Mouse (Mus musculus) forebrain, embryonic 13.5 days (tissue): ENCODE measurements around the gene Zbtb41. TPM values are rescaled to one million over a fixed set of nuclear protein-coding genes. Genes with fewer than 3 reads are reported as not detected.

Experiments used
- ATAC-seq: fragments of 200-750 bp; cut with Nextera tagmentation; 2 replicates; pipeline ENCODE4 v1.8.0; 2017
- H3K27ac ChIP-seq: fragments of 300-500 bp; sonication (generic); 2 replicates; pipeline ENCODE4 v1.5.1; 2015; ENCODE audit warnings: inconsistent platforms, mild to moderate bottlenecking, moderate library complexity
- H3K27me3 ChIP-seq: fragments of 300-500 bp; sonication (generic); 2 replicates; pipeline ENCODE4 v1.6.1; 2015; ENCODE audit warnings: mild to moderate bottlenecking, inconsistent platforms
- H3K36me3 ChIP-seq: fragments of 300-500 bp; sonication (generic); 2 replicates; pipeline ENCODE4 v1.6.1; 2015; ENCODE audit warnings: mild to moderate bottlenecking, inconsistent platforms; ENCODE audit not compliant: poor library complexity, severe bottlenecking
- H3K4me1 ChIP-seq: fragments of 300-500 bp; sonication (generic); 2 replicates; pipeline ENCODE4 v1.6.1; 2015; ENCODE audit warnings: inconsistent platforms
- H3K4me2 ChIP-seq: fragments of 300-500 bp; sonication (generic); 2 replicates; pipeline ENCODE4 v1.6.1; 2015; ENCODE audit warnings: inconsistent platforms, mild to moderate bottlenecking, moderate library complexity
- H3K4me3 ChIP-seq: fragments of 300-500 bp; sonication (generic); 2 replicates; pipeline ENCODE4 v1.5.1; 2015; ENCODE audit warnings: mild to moderate bottlenecking, inconsistent platforms
- H3K9ac ChIP-seq: fragments of 300-500 bp; sonication (generic); 2 replicates; pipeline ENCODE4 v1.6.1; 2015; ENCODE audit warnings: mild to moderate bottlenecking, inconsistent platforms
- H3K9me3 ChIP-seq: fragments of 300-500 bp; sonication (generic); replicated peaks from 2 replicates; pipeline ENCODE4 v1.6.1; 2016; ENCODE audit warnings: inconsistent platforms
- WGBS: fragments of 180-500 bp; shearing (Covaris S2); methylation state at CpG from one replicate; pipeline ENCODE4 v1.1.7; 2015; 5-methylcytosine and 5-hydroxymethylcytosine counted together
- polyA plus RNA-seq: library from polyadenylated mRNA; unstranded; fragments of >200 nt; fragmentation: Nextera tagmentation; extraction: Ambion mirVana; gene quantifications from 2 replicates; pipeline ENCODE4 v1.2.1, GENCODE M21; 2015

Gene Zbtb41
- polyA plus RNA-seq, 1 experiment from 2014 or later: 13.4 TPM

- Histone ChIP-seq H3K4me1 (no peaks in the 10 kb centered on the region), H3K4me3 (no peak overlapping the region), H3K36me3 (peaks cover 49% of the 10 kb centered on the region), H3K27ac (no peak overlapping the region), H3K4me2 (no peak overlapping the region), H3K9me3 (no peaks in the 10 kb centered on the region), H3K27me3 (no peaks in the 10 kb centered on the region), H3K9ac (no peak overlapping the region)
- WGBS: 64% methylated on average over 3 of the region's 3 CpGs
- no peak for ATAC-seq
Measured at GRCm38 (mm10) chr1:139494630-139495029, 72.5 kb downstream of the Zbtb41 start.

GRCm38 (mm10) chr1:139495408-139495807 lies 73.3 kb downstream of the Zbtb41 start:
- Histone ChIP-seq H3K36me3 (peaks cover 42% of the 10 kb centered on the region), H3K27me3 (no peaks in the 10 kb centered on the region), H3K27ac (no peak overlapping the region), H3K4me3 (no peak overlapping the region), H3K9me3 (no peaks in the 10 kb centered on the region), H3K4me2 (no peak overlapping the region), H3K9ac (no peak overlapping the region), H3K4me1 (no peaks in the 10 kb centered on the region)
- no peak for ATAC-seq
- WGBS: 90% methylated on average over 2 of the region's 2 CpGs

GRCm38 (mm10) chr1:139496212-139496611 lies 74.1 kb downstream of the Zbtb41 start:
- Histone ChIP-seq H3K36me3 (peaks cover 36% of the 10 kb centered on the region), H3K9ac (no peak overlapping the region), H3K4me2 (no peak overlapping the region), H3K4me3 (no peak overlapping the region), H3K27me3 (no peaks in the 10 kb centered on the region), H3K4me1 (no peaks in the 10 kb centered on the region), H3K27ac (no peak overlapping the region), H3K9me3 (no peaks in the 10 kb centered on the region)
- 91% methylated on average over 3 of the region's 3 CpGs for WGBS
- ATAC-seq: no peak

GRCm38 (mm10) chr1:139499751-139500150 lies 77.7 kb downstream of the Zbtb41 start:
- no peak for ATAC-seq
- H3K9me3 ChIP-seq: no peaks in the 10 kb centered on the region
- no peak overlapping the region for H3K27ac ChIP-seq
- H3K9ac ChIP-seq: no peak overlapping the region
- no peak overlapping the region for H3K4me2 ChIP-seq
- no peaks in the 10 kb centered on the region for H3K4me1 ChIP-seq
- no peak overlapping the region for H3K4me3 ChIP-seq
- peaks cover 8% of the 10 kb centered on the region; the same call in 1 of the 2 replicates for H3K36me3 ChIP-seq
- no peaks in the 10 kb centered on the region for H3K27me3 ChIP-seq

- Histone ChIP-seq H3K4me2 (no peak within 1 kb of the TSS), H3K27ac (no peak within 1 kb of the TSS), H3K9ac (no peak within 1 kb of the TSS), H3K9me3 (no peaks in the 10 kb centered on the region), H3K27me3 (no peaks in the 10 kb centered on the region), H3K36me3 (no peaks in the 10 kb centered on the region), H3K4me1 (no peaks in the 10 kb centered on the region), H3K4me3 (no peak within 1 kb of the TSS)
- ATAC-seq: no peak
- WGBS: 91% methylated on average over 3 of the region's 3 CpGs
Measured at GRCm38 (mm10) chr1:139501258-139501752, 79.2 kb downstream of the Zbtb41 start, which contains the start of gene F13b. Gene F13b (plus strand): TSS chr1:139501702.

Other genes starting within 250 kb of the Zbtb41 start
- 2.5 TPM in 2 replicates for gene Crb1, start 45.2 kb upstream of the Zbtb41 start, polyA plus RNA-seq
- gene Aspm, start 32.5 kb downstream of the Zbtb41 start, polyA plus RNA-seq: 20.5 and 21.3 TPM in 2 replicates
- not detected in 2 replicates for gene F13b, start 79.4 kb downstream of the Zbtb41 start, polyA plus RNA-seq
- gene Cfhr1, start 138.0 kb downstream of the Zbtb41 start, polyA plus RNA-seq: not detected in 2 replicates